Mouse (Mus musculus): Measurements from ENCODE around the gene Calhm5.

The Calhm5 gene

DNA sequence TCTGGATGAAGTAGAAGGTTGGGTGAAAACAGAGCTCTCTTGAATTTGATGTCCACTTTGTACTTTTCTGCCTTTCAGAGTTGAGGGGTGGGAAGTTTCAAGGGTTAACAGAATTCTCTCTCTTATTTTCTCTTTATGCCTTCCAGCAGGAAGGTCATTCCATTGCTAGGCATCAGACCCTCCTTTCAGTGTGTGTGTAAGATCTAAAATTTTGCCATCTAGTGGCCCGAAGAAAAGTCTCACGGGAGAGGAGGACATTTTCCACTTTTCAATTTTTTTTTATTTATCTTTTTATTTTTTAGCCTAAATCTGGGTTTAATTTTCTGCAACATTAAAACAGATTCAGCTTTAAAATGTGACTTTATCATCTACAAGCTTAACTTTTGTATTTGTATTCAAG is 24.7 kb downstream of the Calhm5 start:
- no peak for DNase-seq (ENCODE audit: low spot score in 2 of 2)

DNA sequence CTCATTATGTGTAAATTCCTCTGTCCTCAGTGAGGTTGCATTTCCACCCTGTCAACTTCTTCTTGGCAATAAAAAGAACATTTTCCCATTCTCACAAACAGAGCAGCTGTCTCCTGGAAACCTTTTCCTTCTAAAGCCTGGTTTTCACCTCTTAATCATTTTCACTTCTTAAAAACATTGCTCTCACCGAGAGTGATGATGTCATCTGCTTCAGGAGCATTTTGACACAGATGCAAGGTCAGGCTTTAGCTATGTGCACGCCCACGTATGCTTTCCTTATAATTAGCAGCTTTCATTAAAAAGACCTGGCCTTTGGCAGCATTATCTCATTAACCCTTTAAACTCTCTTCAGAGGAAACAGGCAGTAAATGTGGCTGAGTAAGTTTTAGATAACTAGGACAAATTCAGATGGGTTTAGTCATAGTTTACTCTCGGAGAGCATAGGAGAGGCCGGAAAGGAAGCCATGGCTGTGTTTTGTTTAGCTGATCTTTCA is 25.3 kb downstream of the Calhm5 start:
- no peak for DNase-seq (ENCODE audit: low spot score in 2 of 2)

DNA sequence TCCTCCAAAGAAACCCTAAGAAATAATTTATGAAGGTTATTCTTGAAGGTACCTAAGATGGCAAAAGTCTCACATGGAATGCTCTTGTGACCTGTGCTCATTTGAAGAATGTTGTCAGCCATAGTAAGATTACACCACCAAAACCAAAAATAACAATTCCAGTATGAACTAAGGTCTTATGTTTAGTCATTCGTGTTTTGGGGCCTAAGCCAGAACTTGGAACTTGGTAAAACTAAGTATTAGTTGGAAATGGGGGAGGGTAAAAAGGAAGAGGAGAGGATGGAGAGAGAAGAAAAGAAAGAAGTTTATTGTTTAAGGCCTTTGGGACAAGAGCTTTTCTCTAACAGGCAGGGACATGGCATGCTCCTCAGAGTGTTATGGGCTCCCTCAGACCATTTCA is 26.7 kb downstream of the Calhm5 start:
- DNase-seq (ENCODE audit: low spot score in 2 of 2) = no peak

DNA sequence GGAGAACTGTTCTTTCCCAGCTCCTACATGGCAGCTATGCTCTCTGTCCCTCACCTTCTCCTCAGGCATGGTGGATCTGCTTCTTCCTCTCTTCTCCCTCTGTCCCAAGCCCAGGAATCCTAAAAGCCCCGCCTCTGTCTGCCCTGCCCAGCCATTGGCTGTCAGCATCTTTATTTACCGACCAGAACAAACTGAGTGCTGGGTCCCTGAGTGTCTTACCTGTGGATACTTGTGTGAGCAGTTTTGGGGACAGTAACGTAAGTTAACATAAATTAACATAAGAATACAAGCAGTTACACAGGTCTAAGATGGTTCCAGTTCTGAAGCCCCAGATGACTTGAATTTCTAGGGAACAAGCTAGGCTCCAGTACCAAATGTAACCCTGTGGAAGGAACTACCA is 29.7 kb downstream of the Calhm5 start:
- DNase-seq (ENCODE audit: low spot score in 2 of 2) = no peak

DNA sequence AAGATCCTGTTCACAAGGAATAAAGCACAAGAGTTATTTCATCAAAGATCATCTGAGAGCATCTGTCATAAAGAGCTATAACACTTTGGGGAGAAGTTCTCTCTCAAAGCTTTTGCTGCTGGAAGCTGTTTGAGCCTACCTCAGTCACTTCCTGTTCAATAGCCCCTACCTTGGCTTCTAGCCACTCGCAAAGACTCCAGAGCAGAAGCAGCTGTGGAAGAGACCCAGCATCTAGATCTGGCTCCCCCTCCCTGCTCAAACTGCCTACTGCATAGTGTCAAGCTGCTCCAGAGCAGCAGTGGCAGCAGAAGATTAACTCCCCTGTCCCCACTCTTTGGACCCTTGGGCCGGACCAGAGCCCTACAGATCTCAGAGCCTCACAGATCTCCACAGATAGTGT is 42.3 kb downstream of the Calhm5 start:
- DNase-seq (ENCODE audit: low spot score in 2 of 2) = no peak

DNA sequence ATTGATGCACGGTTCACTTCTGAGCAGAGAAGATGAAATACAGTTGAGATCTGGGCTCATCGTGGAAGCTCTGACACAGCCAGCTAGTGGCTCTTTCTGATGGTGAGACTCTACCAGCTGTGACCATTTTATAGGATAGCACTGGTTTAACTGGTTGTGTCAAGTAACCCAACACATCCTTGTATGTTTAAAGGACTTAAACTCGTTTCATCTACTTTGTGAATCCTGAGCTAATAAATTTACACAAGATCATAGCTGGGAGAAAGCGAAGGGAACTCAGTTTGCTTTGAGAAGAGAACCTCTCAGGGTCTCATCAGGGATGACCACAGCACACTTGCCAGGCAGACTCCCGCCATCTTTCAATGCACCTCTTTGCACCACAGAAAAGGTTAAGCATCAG is 52.1 kb downstream of the Calhm5 start, which contains the start of gene Calhm4:
Calhm4 (minus strand) TSS at position 101 of the 400 bp plus-strand sequence.
- DNase-seq (ENCODE audit: low spot score in 2 of 2) = no peak
